Mouse (Mus musculus): ENCODE measurements at regions not wholly inside any gene's neighbourhood (a gene's known extent, or its start where the extent isn't known, plus 50 kb on each side); places are given as distances from the start of the nearest gene placed in this dataset.
A peak's percentile ranks its signal among the peaks of the same experiment; 100 is the strongest.
"Not testable (repeated sequence)": the region's sequence is repeated elsewhere in the genome, so short reads cannot be mapped to it uniquely, and the experiment has no call there.

- ATAC-seq: no peak
- 72% methylated on average over 5 of the region's 5 CpGs for WGBS
- Histone ChIP-seq H3K4me2 (replicated peaks) (no peak overlapping the region), H3K27ac (no peak overlapping the region), H3K36me3 (no peaks in the 10 kb centered on the region), H3K9me3 (no peaks in the 10 kb centered on the region), H3K9ac (no peak overlapping the region), H3K4me1 (replicated peaks) (no peaks in the 10 kb centered on the region), H3K4me3 (replicated peaks) (no peak overlapping the region), H3K27me3 (replicated peaks) (no peaks in the 10 kb centered on the region)
Observed at GRCm38 (mm10) chr4:124376504-124376903, 234.1 kb downstream of the 3100002H09Rik start.

GRCm38 (mm10) chr4:124375581-124375980 is 235.0 kb downstream of the 3100002H09Rik start:
- no peak overlapping the region for H3K4me2 ChIP-seq (replicated peaks)
- no peak overlapping the region for H3K4me3 ChIP-seq (replicated peaks)
- no peak for ATAC-seq
- no peak overlapping the region for H3K9ac ChIP-seq
- H3K27me3 ChIP-seq (replicated peaks): no peaks in the 10 kb centered on the region
- no peaks in the 10 kb centered on the region for H3K4me1 ChIP-seq (replicated peaks)
- no peaks in the 10 kb centered on the region for H3K36me3 ChIP-seq
- WGBS: 57% methylated on average over 6 of the region's 6 CpGs
- no peaks in the 10 kb centered on the region for H3K9me3 ChIP-seq
- no peak overlapping the region for H3K27ac ChIP-seq

- no peaks in the 10 kb centered on the region for H3K9me3 ChIP-seq
- H3K27me3 ChIP-seq (replicated peaks): no peaks in the 10 kb centered on the region
- 83% methylated on average over 3 of the region's 3 CpGs for WGBS
- H3K4me3 ChIP-seq (replicated peaks): no peak overlapping the region
- no peak overlapping the region for H3K4me2 ChIP-seq (replicated peaks)
- no peaks in the 10 kb centered on the region for H3K36me3 ChIP-seq
- no peaks in the 10 kb centered on the region for H3K4me1 ChIP-seq (replicated peaks)
- no peak overlapping the region for H3K27ac ChIP-seq
- no peak overlapping the region for H3K9ac ChIP-seq
- no peak for ATAC-seq
Observed at GRCm38 (mm10) chr4:124368831-124369230, 241.8 kb downstream of the 3100002H09Rik start.

DNA sequence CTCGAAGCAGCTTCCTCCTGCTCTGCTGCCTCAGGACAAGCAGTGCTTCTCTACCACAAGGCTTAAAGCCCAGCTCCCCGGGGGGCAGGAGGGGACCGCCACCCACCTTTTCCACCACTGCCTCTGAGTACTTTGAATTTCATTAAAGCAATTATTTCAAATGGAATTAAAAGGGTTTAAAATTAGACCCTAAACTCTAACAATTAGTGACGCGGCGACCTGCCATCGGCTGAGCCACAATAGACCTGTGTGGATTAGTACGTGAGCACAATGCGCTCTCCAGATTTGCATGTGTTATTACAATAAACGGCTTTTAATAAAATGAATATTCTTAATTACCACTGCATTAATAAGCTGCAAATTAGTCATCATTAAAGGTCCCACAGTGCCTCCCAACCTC is 242.5 kb downstream of the 3100002H09Rik start:
- no peaks in the 10 kb centered on the region for H3K27me3 ChIP-seq (replicated peaks)
- H3K27ac ChIP-seq: no peak overlapping the region
- WGBS: 82% methylated on average over 10 of the region's 10 CpGs
- no peaks in the 10 kb centered on the region for H3K4me1 ChIP-seq (replicated peaks)
- no peak for ATAC-seq
- H3K36me3 ChIP-seq: no peaks in the 10 kb centered on the region
- H3K4me2 ChIP-seq (replicated peaks): no peak overlapping the region
- no peak overlapping the region for H3K4me3 ChIP-seq (replicated peaks)
- no peak overlapping the region for H3K9ac ChIP-seq
- H3K9me3 ChIP-seq: no peaks in the 10 kb centered on the region

- 65% methylated on average over 6 of the region's 6 CpGs for WGBS
- Histone ChIP-seq H3K4me2 (replicated peaks) (no peak overlapping the region), H3K9ac (no peak overlapping the region), H3K4me1 (replicated peaks) (no peaks in the 10 kb centered on the region), H3K36me3 (no peaks in the 10 kb centered on the region), H3K27me3 (replicated peaks) (peaks cover 3% of the 10 kb centered on the region; the same call in 1 of the 2 replicates), H3K9me3 (no peaks in the 10 kb centered on the region), H3K4me3 (replicated peaks) (no peak overlapping the region), H3K27ac (no peak overlapping the region)
- ATAC-seq: no peak
Observed at GRCm38 (mm10) chr4:124360578-124360908, 250.1 kb downstream of the 3100002H09Rik start.

- Histone ChIP-seq H3K4me3 (replicated peaks) (no peak overlapping the region), H3K9me3 (no peaks in the 10 kb centered on the region), H3K9ac (no peak overlapping the region), H3K27me3 (replicated peaks) (peaks cover 3% of the 10 kb centered on the region; the same call in 1 of the 2 replicates), H3K4me2 (replicated peaks) (no peak overlapping the region), H3K4me1 (replicated peaks) (no peaks in the 10 kb centered on the region), H3K36me3 (no peaks in the 10 kb centered on the region), H3K27ac (no peak overlapping the region)
- no peak for ATAC-seq
- WGBS: 46% methylated on average over 13 of the region's 13 CpGs
Observed at GRCm38 (mm10) chr4:124359707-124360577, 250.7 kb downstream of the 3100002H09Rik start.

DNA sequence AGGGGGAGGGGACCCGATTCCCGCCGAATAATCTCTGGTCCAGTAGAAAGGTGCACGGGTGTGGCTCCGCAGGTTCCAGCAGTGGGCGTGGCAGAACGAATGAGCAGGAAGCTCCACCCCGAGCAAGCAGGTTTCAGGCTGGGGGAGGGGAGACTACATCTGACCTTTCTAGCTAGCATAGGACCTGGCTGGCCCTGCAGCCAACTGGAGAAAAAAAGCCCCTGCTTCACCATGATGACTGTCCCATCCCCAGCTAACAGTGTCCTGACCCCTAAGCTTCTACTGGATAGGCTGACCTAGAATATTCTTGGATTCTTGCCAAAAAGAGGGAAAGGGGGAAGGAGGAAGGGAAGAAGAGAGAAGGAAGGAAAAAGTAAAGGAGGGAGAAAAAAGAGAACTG is 252.1 kb downstream of the 3100002H09Rik start:
- not testable (repeated sequence) for H3K36me3 ChIP-seq; H3K9ac ChIP-seq; H3K4me1 ChIP-seq (replicated peaks); H3K27ac ChIP-seq; H3K9me3 ChIP-seq; H3K27me3 ChIP-seq (replicated peaks); H3K4me2 ChIP-seq (replicated peaks); H3K4me3 ChIP-seq (replicated peaks)
- ATAC-seq: peak; percentile 80
- WGBS: 7% methylated on average over 3 of the region's 8 CpGs

DNA sequence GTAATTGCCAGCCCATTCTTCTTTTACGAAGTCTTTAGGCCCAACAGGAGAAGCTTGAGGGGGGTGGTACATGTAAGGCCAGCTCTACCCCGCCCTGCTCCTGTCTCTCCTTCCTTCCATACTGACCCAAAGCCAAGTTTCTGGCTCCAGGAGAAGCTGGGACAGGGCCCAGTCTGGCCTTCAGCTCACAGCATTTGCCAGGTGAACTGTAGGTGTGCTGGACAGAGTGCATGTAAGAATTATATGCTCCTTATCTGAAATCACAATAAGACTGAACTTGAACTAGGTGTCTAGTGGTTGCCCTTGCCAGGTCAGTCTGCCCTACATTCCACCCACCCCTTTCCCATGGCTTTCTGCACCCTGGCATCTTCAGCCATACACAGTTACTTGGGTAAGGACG is 260.2 kb downstream of the 3100002H09Rik start:
- no peaks in the 10 kb centered on the region for H3K36me3 ChIP-seq
- H3K27me3 ChIP-seq (replicated peaks): no peaks in the 10 kb centered on the region
- ATAC-seq: no peak
- no peak overlapping the region for H3K27ac ChIP-seq
- H3K4me1 ChIP-seq (replicated peaks): no peaks in the 10 kb centered on the region
- no peak overlapping the region for H3K4me3 ChIP-seq (replicated peaks)
- no peak overlapping the region for H3K4me2 ChIP-seq (replicated peaks)
- no peak overlapping the region for H3K9ac ChIP-seq
- H3K9me3 ChIP-seq: no peaks in the 10 kb centered on the region
- 90% methylated on average over 3 of the region's 3 CpGs for WGBS

DNA sequence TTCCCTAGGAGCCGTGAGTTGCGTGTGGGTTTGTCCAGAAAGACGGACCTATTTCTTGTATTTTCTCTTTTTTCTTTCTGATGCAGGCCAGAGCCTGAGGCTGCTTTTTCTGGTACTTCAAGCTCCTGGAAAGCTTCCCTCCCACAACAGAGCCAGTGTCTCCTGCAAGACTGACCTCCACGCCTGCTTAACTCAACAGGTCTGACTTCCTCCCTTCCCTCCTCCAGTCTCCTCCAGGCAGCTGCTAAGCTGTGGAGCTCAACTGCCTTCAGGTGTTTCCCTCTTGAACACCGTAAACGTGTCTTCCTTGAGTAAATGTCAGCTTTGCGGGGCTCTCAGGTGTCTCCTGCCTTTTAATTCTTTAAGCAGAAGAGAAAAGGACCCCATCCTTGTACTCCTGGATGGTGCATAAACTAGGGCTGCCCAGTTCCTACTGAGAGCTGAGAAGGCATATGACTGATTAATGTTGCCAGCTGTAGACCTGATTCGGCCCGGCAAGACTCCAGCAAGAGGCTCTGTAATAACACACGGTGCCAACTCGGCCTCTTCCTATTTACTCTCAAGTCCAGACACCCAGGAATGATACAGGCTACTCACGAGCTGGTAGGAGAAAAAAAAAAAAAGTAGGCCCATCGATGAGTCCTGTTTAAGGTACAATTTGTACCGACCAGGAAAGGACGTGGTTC is 260.9 kb downstream of the 3100002H09Rik start:
- no peak for ATAC-seq
- Histone ChIP-seq H3K4me1 (replicated peaks) (no peaks in the 10 kb centered on the region), H3K27me3 (replicated peaks) (no peaks in the 10 kb centered on the region), H3K27ac (no peak overlapping the region), H3K4me3 (replicated peaks) (no peak overlapping the region), H3K9me3 (no peaks in the 10 kb centered on the region), H3K9ac (no peak overlapping the region), H3K4me2 (replicated peaks) (no peak overlapping the region), H3K36me3 (no peaks in the 10 kb centered on the region)
- 63% methylated on average over 15 of the region's 15 CpGs for whole genome bisulfite sequencing

GRCm38 (mm10) chr4:124349055-124349454 is 261.5 kb downstream of the 3100002H09Rik start:
- Histone ChIP-seq H3K4me3 (replicated peaks) (no peak overlapping the region), H3K4me2 (replicated peaks) (no peak overlapping the region), H3K27ac (no peak overlapping the region), H3K36me3 (no peaks in the 10 kb centered on the region), H3K27me3 (replicated peaks) (no peaks in the 10 kb centered on the region), H3K4me1 (replicated peaks) (no peaks in the 10 kb centered on the region), H3K9me3 (0 out of 2 replicates have a peak, but pooled peaks cover under 1% of the 10 kb centered on the region), H3K9ac (no peak overlapping the region)
- no peak for ATAC-seq
- 47% methylated on average over 3 of the region's 3 CpGs for WGBS

DNA sequence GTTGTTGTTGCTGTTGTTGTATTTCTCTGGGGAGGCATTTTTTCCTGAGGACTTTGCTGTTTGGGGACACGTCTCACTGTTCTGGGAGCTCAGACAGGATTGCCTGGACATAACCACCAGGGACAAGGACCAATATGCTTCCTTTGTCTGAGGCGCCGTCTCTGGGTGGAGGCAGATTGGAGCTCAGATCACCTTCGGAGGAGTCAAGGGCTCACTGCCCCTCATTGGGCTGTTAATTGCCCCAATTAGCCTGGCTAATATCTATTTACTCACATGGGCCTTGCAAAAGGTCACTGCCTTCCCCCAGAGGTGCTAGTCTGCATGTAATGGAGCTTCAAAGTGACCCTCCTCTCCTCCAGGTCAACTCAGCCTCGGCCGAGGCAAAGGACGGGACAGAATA is 270.5 kb downstream of the 3100002H09Rik start:
- Histone ChIP-seq H3K36me3 (no peaks in the 10 kb centered on the region), H3K27me3 (replicated peaks) (no peaks in the 10 kb centered on the region), H3K27ac (no peak overlapping the region), H3K9ac (no peak overlapping the region), H3K4me3 (replicated peaks) (no peak overlapping the region), H3K9me3 (0 out of 2 replicates have a peak, but pooled peaks cover 4% of the 10 kb centered on the region), H3K4me2 (replicated peaks) (no peak overlapping the region), H3K4me1 (replicated peaks) (no peaks in the 10 kb centered on the region)
- WGBS: 26% methylated on average over 7 of the region's 7 CpGs
- ATAC-seq: no peak

GRCm38 (mm10) chr4:124335726-124336125 is 274.9 kb downstream of the 3100002H09Rik start:
- ATAC-seq: no peak
- Histone ChIP-seq H3K9me3 (no peaks in the 10 kb centered on the region), H3K4me3 (replicated peaks) (no peak overlapping the region), H3K36me3 (no peaks in the 10 kb centered on the region), H3K4me2 (replicated peaks) (no peak overlapping the region), H3K9ac (no peak overlapping the region), H3K27ac (no peak overlapping the region), H3K4me1 (replicated peaks) (no peaks in the 10 kb centered on the region), H3K27me3 (replicated peaks) (no peaks in the 10 kb centered on the region)
- WGBS: 83% methylated on average over 2 of the region's 2 CpGs

DNA sequence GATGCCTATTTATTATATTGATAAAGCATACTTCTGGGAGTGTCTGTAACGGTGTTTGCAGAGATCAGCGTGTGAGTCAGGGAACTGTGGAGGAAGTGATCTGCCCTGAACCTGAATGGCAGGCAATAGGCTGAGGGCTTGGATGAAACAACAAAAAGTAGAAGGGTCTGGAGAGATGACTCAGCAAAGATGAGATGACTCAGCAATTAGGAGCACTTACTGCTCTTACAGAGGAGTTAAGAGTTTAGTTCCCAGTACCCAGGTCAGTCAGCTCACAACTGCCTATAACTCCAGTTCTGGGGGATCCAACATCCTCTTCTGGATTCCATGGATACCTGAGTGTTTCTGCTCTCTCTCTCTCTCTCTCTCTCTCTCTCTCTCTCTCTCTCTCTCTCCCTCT is 277.6 kb downstream of the 3100002H09Rik start:
- no peak overlapping the region for H3K9ac ChIP-seq
- 82% methylated on average over 2 of the region's 2 CpGs for WGBS

More for the DNA sequence above, 277.6 kb downstream of the 3100002H09Rik start:
- Histone ChIP-seq H3K4me1 (replicated peaks) (no peaks in the 10 kb centered on the region), H3K36me3 (no peaks in the 10 kb centered on the region), H3K9me3 (no peaks in the 10 kb centered on the region), H3K4me2 (replicated peaks) (no peak overlapping the region), H3K27ac (no peak overlapping the region), H3K27me3 (replicated peaks) (no peaks in the 10 kb centered on the region), H3K4me3 (replicated peaks) (no peak overlapping the region)
- ATAC-seq: no peak

All from intestine, embryonic 15.5 days (tissue).